Mouse (Mus musculus) cerebellum, postnatal 10 days (tissue): Measurements from ENCODE around the gene Ino80.

Experiments used
- DNase-seq, 2 experiments: peaks; one replicate each; pipeline ENCODE4 v3.0.0; 2021; ENCODE audit warnings: mixed read lengths in 2 of 2

The Ino80 gene

GRCm38 (mm10) chr2:119436988-119437387 is 40.5 kb downstream of the Ino80 start:
- DNase-seq: peak; percentile 63 to 68

DNA sequence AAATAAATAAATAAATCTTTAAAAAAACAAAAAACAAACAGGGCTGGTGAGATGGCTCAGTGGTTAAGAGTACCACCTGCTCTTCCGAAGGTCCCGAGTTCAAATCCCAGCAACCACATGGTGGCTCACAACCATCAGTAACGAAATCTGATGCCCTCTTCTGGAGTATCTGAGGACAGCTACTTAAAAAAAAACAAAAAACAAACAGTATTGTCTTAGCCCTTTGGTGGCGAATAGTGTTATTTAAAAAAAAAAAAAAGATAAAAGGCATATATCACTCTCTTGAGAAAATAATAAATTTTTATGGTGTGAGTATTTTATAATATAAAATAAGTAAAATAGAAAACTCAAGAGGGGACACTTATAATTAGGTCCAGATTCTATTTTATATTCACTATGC is 41.0 kb downstream of the Ino80 start:
- no peak for DNase-seq

DNA sequence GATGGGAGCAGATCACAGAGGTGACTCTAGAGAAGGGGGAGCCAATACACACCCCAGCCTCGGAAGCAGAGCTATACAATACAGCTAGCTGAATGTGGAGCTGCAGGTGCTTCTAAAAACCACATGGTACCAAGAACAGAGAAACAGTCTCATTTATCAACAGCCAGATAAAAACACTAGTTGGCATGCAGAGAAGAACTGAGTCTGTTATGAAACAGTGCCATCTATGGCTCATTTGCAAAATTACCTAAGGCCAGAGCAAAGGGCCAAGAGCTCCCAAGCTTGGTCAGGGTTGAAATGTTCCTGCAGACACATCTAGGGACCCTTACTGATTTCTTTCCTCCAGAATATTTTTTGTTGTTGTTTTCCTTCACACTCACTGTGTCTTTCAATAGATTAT is 63.7 kb downstream of the Ino80 start:
- DNase-seq: peak; percentile 63 to 76

DNA sequence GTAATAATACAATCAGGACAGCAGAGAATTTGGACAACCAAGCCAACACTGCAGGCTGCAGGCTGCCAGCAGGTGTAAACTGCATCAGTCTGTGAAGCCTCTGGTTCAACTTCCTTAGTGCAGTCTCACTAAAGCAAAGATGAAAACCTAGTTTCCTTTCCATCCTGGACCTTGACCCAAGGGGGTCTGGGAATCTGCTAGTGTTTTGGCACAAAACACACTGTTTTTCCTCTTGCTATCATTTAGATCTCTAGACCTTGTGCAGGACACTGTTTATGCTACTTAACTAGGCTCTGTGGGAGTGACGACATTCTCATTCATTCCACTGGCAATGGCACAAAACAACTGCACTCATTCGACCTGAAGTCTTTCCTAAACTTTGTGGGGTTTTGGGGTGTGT is 65.8 kb downstream of the Ino80 start:
- DNase-seq: no peak

DNA sequence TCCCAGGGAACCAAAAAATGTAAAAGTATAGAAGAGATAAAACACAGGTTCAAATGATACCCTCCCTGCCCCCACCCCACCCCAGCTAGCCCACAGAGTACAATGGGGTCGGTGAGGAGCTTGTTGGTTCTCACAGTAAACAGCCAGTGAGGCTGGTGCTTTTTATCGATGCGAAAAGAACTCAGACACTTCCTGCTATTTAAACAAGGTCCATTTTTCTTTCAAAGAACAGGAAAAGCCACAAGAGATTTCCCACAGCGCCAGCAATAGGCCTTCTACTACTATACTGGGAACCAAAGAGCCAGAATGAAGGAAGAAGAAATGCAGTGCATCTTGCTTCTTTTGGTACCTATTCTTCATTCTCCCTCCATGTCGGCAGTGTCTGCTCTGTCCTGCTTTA is 66.5 kb downstream of the Ino80 start:
- DNase-seq: no peak

- DNase-seq: no peak
Measured at GRCm38 (mm10) chr2:119408733-119409132, 68.8 kb downstream of the Ino80 start.

GRCm38 (mm10) chr2:119408278-119408677 is 69.2 kb downstream of the Ino80 start:
- peak in 1 of 2 experiments; percentile 7 for DNase-seq

DNA sequence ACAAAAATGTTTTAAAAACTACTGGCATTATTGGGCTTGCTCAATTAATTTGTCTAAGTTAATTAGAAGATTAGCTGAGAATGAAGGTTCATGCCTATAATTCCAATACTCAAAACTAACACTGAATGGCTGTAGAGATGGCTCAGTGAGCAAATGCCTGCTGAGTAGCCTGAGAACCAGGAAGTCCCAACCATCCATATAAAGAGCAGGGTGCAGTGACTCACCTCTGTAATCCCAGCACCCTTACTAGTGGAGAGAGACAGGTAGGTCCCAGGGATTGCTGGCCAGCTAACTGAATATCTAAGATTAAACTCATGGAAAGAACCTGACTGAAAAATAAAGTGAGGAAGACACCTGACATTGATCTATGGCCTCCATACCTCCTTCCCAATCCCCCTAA is 78.2 kb downstream of the Ino80 start:
- DNase-seq: no peak

GRCm38 (mm10) chr2:119398665-119399064 is 78.8 kb downstream of the Ino80 start:
- no peak for DNase-seq

- DNase-seq: no peak
Measured at GRCm38 (mm10) chr2:119398252-119398651, 79.2 kb downstream of the Ino80 start.

GRCm38 (mm10) chr2:119389992-119390391 is 87.5 kb downstream of the Ino80 start:
- DNase-seq: no peak

GRCm38 (mm10) chr2:119388266-119388665 is 89.2 kb downstream of the Ino80 start:
- DNase-seq: no peak

- no peak for DNase-seq
Measured at GRCm38 (mm10) chr2:119379455-119379854, 98.0 kb downstream of the Ino80 start.

GRCm38 (mm10) chr2:119377826-119378225 is 99.7 kb downstream of the Ino80 start:
- no peak for DNase-seq

- no peak for DNase-seq
Measured at GRCm38 (mm10) chr2:119377286-119377685, 100.2 kb downstream of the Ino80 start.

- no peak for DNase-seq
Measured at GRCm38 (mm10) chr2:119370116-119370515, 107.4 kb downstream of the Ino80 start.

- DNase-seq: no peak
Measured at GRCm38 (mm10) chr2:119367346-119367745, 110.1 kb downstream of the Ino80 start.

GRCm38 (mm10) chr2:119364969-119365368 is 112.5 kb downstream of the Ino80 start:
- no peak for DNase-seq

DNA sequence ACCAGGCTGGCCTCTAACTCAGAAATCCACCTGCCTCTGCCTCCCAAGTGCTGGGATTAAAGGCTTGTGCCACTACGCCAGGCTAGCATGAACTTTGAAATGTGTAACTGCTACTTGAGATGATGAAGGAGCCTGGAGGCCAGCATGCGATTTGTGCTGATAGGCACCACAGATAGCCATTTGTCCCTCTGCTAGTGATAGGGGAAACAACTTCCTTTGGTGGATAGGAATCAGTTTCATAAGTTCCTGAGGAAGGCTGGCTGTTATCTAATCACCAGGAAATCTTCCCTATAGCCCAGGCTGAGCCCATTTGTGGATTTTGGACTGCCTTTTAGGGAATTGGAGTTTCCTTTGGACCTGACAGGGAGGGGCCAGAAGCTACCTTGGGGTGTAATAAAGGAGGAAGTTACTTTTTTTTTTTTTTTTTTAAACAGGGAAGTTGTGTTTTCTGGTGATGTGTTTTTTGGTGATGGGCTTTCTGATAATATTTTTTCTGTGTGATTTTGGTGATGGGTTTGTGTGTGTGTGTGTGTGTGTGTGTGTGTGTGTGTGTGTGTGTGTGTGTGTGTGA is 117.7 kb downstream of the Ino80 start:
- no peak for DNase-seq

DNA sequence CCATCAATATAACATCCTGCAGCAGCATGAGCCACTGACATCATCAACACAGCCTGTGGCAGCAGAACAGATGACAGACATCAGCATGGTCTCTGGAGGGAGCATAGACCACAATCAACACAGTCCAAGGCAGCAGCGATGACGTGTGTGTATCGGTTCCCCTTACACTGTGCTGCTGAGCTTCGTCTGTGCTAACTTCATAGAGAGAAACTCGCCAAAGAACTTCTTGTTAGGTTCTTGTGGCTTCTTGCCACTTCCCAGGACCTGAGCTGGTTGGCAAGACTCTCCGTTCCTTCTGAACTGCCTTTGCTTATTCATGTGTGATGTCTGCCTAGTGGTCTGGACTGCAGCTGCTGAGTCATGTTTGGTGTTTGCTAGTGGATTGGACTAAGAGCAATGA is 119.2 kb downstream of the Ino80 start:
- no peak for DNase-seq

GRCm38 (mm10) chr2:119356805-119357204 is 120.7 kb downstream of the Ino80 start:
- DNase-seq: no peak

- DNase-seq: no peak
Measured at GRCm38 (mm10) chr2:119356310-119356709, 121.2 kb downstream of the Ino80 start.

DNA sequence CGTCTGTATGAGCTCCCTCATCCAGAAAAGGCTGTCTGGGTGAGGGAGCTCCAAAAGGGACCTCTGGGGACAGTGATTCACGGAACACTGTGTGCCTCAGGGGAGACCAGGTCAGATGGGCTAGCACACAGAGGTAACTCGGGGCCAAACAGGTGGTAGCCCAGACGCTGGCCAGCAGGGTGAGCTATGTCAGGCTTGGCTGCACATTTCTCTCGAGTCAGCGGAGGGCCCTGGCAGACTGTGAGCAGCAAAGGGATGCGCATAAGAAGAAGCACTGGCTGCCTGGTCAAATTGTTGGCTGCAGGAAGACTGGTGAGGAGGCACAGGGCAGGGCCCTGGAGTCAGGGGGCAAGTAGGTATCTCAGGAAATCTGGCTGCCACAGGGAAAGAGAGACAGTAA is 121.8 kb downstream of the Ino80 start:
- peak; percentile 91 to 93 for DNase-seq

GRCm38 (mm10) chr2:119355089-119355488 is 122.4 kb downstream of the Ino80 start:
- peak; percentile 95 to 96 for DNase-seq

- DNase-seq: no peak
Measured at GRCm38 (mm10) chr2:119353707-119354106, 123.8 kb downstream of the Ino80 start.
